Mouse (Mus musculus) intestine, embryonic 15.5 days (tissue): ENCODE data around the gene Mgat4a. TPM values are rescaled to one million over a fixed set of nuclear protein-coding genes. Genes with fewer than 3 reads are reported as not detected.
A peak's percentile ranks its signal among the peaks of the same experiment; 100 is the strongest.

Source experiments
- ATAC-seq: fragments of 200-750 bp; cut with Nextera tagmentation; 2 replicates; pipeline ENCODE4 v1.8.0; 2017; ENCODE audit warnings: moderate TSS enrichment, moderate library complexity
- H3K27ac ChIP-seq: fragments of 300-500 bp; sonication (generic); 2 replicates; pipeline ENCODE4 v1.5.1; 2015; ENCODE audit warnings: mild to moderate bottlenecking, inconsistent platforms
- H3K27me3 ChIP-seq: fragments of 300-500 bp; sonication (generic); replicated peaks from 2 replicates; pipeline ENCODE4 v1.6.1; 2015; ENCODE audit warnings: inconsistent platforms
- H3K36me3 ChIP-seq: fragments of 300-500 bp; sonication (generic); 2 replicates; pipeline ENCODE4 v1.6.1; 2015; ENCODE audit warnings: inconsistent platforms
- H3K4me1 ChIP-seq: fragments of 300-500 bp; sonication (generic); replicated peaks from 2 replicates; pipeline ENCODE4 v1.6.1; 2015; ENCODE audit warnings: inconsistent platforms
- H3K4me2 ChIP-seq: fragments of 300-500 bp; sonication (generic); replicated peaks from 2 replicates; pipeline ENCODE4 v1.6.1; 2015; ENCODE audit warnings: mild to moderate bottlenecking, inconsistent platforms
- H3K4me3 ChIP-seq: fragments of 300-500 bp; sonication (generic); replicated peaks from 2 replicates; pipeline ENCODE4 v1.5.1; 2015; ENCODE audit warnings: inconsistent platforms
- H3K9ac ChIP-seq: fragments of 300-500 bp; sonication (generic); 2 replicates; pipeline ENCODE4 v1.6.1; 2015; ENCODE audit warnings: inconsistent platforms
- H3K9me3 ChIP-seq: fragments of 300-500 bp; sonication (generic); 2 replicates; pipeline ENCODE4 v1.6.1; 2016; ENCODE audit warnings: inconsistent platforms
- WGBS: fragments of 180-500 bp; shearing (Covaris S2); methylation state at CpG from one replicate; pipeline ENCODE4 v1.1.7; 2015; 5-methylcytosine and 5-hydroxymethylcytosine counted together
- polyA plus RNA-seq: library from polyadenylated mRNA; unstranded; fragments of >200 nt; fragmentation: Nextera tagmentation; extraction: Ambion mirVana; gene quantifications from 2 replicates; pipeline ENCODE4 v1.2.1, GENCODE M21; 2015

Mgat4a gene
- polyA plus RNA-seq, 1 experiment from 2014 or later: 46.3 TPM

GRCm38 (mm10) chr1:37436419-37436818, 104.4 kb downstream of the Mgat4a start:
- no peak overlapping the region for H3K4me3 ChIP-seq
- H3K36me3 ChIP-seq: peaks cover 26% of the 10 kb centered on the region
- H3K9ac ChIP-seq: no peak overlapping the region
- no peaks in the 10 kb centered on the region for H3K27me3 ChIP-seq
- 0 out of 2 replicates have a peak, but pooled peaks have one; percentile 24 for ATAC-seq
- H3K27ac ChIP-seq: no peak overlapping the region
- no peaks in the 10 kb centered on the region for H3K4me1 ChIP-seq
- no peak overlapping the region for H3K4me2 ChIP-seq
- no peaks in the 10 kb centered on the region for H3K9me3 ChIP-seq
- 89% methylated on average over 3 of the region's 3 CpGs for WGBS

- Histone ChIP-seq H3K36me3 (peaks cover 20% of the 10 kb centered on the region), H3K4me2 (peak overlapping the region; percentile 85), H3K27me3 (no peaks in the 10 kb centered on the region), H3K9ac (peak overlapping the region; percentile 95), H3K4me1 (peaks cover 12% of the 10 kb centered on the region), H3K4me3 (peak overlapping the region; percentile 99), H3K27ac (peak overlapping the region; percentile 85), H3K9me3 (no peaks in the 10 kb centered on the region)
- 1% methylated on average over 40 of the region's 40 CpGs for WGBS
- ATAC-seq: peak; percentile 75
Observed at GRCm38 (mm10) chr1:37430297-37430840, 110.4 kb downstream of the Mgat4a start.

- H3K27ac ChIP-seq: peak within 1 kb of the TSS; percentile 85
- ATAC-seq: peak; percentile 99
- H3K4me2 ChIP-seq: peak within 1 kb of the TSS; percentile 85
- no peaks in the 10 kb centered on the region for H3K9me3 ChIP-seq
- H3K27me3 ChIP-seq: no peaks in the 10 kb centered on the region
- peak within 1 kb of the TSS; percentile 95 for H3K9ac ChIP-seq
- H3K36me3 ChIP-seq: peaks cover 20% of the 10 kb centered on the region
- H3K4me1 ChIP-seq: peaks cover 12% of the 10 kb centered on the region
- H3K4me3 ChIP-seq: peak within 1 kb of the TSS; percentile 99
- 2% methylated on average over 57 of the region's 57 CpGs for WGBS
Observed at GRCm38 (mm10) chr1:37429366-37430296, 111.2 kb downstream of the Mgat4a start, which contains the start of the genes Coa5 and Unc50. Coa5 (minus strand) TSS chr1:37430103. Unc50 (plus strand) TSS chr1:37430139.

- H3K4me1 ChIP-seq: peaks cover 12% of the 10 kb centered on the region
- no peaks in the 10 kb centered on the region for H3K9me3 ChIP-seq
- 0 out of 2 replicates have a peak overlapping the region, but pooled peaks have one; percentile 54 for H3K27ac ChIP-seq
- no peak overlapping the region; the same call in 1 of the 2 replicates for H3K9ac ChIP-seq
- peak overlapping the region; percentile 99 for H3K4me3 ChIP-seq
- WGBS: 59% methylated on average over 2 of the region's 2 CpGs
- ATAC-seq: no peak
- peaks cover 22% of the 10 kb centered on the region for H3K36me3 ChIP-seq
- no peaks in the 10 kb centered on the region for H3K27me3 ChIP-seq
- peak overlapping the region; percentile 85 for H3K4me2 ChIP-seq
Observed at GRCm38 (mm10) chr1:37428911-37429310, 111.9 kb downstream of the Mgat4a start.

GRCm38 (mm10) chr1:37427144-37427875, 113.5 kb downstream of the Mgat4a start:
- peaks cover 12% of the 10 kb centered on the region for H3K4me1 ChIP-seq
- H3K4me3 ChIP-seq: no peak overlapping the region
- 92% methylated on average over 8 of the region's 8 CpGs for whole genome bisulfite sequencing
- H3K27me3 ChIP-seq: no peaks in the 10 kb centered on the region
- H3K27ac ChIP-seq: no peak overlapping the region
- H3K4me2 ChIP-seq: no peak overlapping the region
- no peaks in the 10 kb centered on the region for H3K9me3 ChIP-seq
- peaks cover 12% of the 10 kb centered on the region for H3K36me3 ChIP-seq
- no peak for ATAC-seq
- no peak overlapping the region for H3K9ac ChIP-seq

- H3K27me3 ChIP-seq: no peaks in the 10 kb centered on the region
- no peak overlapping the region for H3K9ac ChIP-seq
- ATAC-seq: no peak
- no peaks in the 10 kb centered on the region for H3K9me3 ChIP-seq
- H3K4me3 ChIP-seq: no peak overlapping the region
- no peak overlapping the region for H3K27ac ChIP-seq
- no peaks in the 10 kb centered on the region for H3K4me1 ChIP-seq
- no peak overlapping the region for H3K4me2 ChIP-seq
- peaks cover 14% of the 10 kb centered on the region for H3K36me3 ChIP-seq
- 86% methylated on average over 1 of the region's 1 CpGs for WGBS
Observed at GRCm38 (mm10) chr1:37419420-37419819, 121.4 kb downstream of the Mgat4a start.

GRCm38 (mm10) chr1:37415394-37415793, 125.4 kb downstream of the Mgat4a start:
- ATAC-seq: 0 out of 2 replicates have a peak, but pooled peaks have one; percentile 43
- Histone ChIP-seq H3K36me3 (peaks cover 8% of the 10 kb centered on the region), H3K4me1 (no peaks in the 10 kb centered on the region), H3K27ac (no peak overlapping the region), H3K9me3 (no peaks in the 10 kb centered on the region), H3K9ac (no peak overlapping the region), H3K4me3 (no peak overlapping the region), H3K4me2 (no peak overlapping the region), H3K27me3 (no peaks in the 10 kb centered on the region)
- 77% methylated on average over 1 of the region's 1 CpGs for WGBS

GRCm38 (mm10) chr1:37409647-37410046, 131.2 kb downstream of the Mgat4a start:
- Histone ChIP-seq H3K4me3 (no peak overlapping the region), H3K4me1 (no peaks in the 10 kb centered on the region), H3K36me3 (no peaks in the 10 kb centered on the region), H3K9me3 (no peaks in the 10 kb centered on the region), H3K27ac (no peak overlapping the region), H3K27me3 (no peaks in the 10 kb centered on the region), H3K4me2 (no peak overlapping the region), H3K9ac (no peak overlapping the region)
- ATAC-seq: no peak

GRCm38 (mm10) chr1:37408678-37409077, 132.1 kb downstream of the Mgat4a start:
- H3K27me3 ChIP-seq: no peaks in the 10 kb centered on the region
- no peaks in the 10 kb centered on the region for H3K36me3 ChIP-seq
- no peaks in the 10 kb centered on the region for H3K9me3 ChIP-seq
- no peak overlapping the region for H3K9ac ChIP-seq
- H3K4me2 ChIP-seq: no peak overlapping the region
- no peak overlapping the region for H3K4me3 ChIP-seq
- H3K27ac ChIP-seq: no peak overlapping the region
- 72% methylated on average over 3 of the region's 3 CpGs for WGBS
- ATAC-seq: no peak
- no peaks in the 10 kb centered on the region for H3K4me1 ChIP-seq

- no peak overlapping the region for H3K9ac ChIP-seq
- H3K27me3 ChIP-seq: no peaks in the 10 kb centered on the region
- no peak for ATAC-seq
- H3K27ac ChIP-seq: no peak overlapping the region
- H3K4me1 ChIP-seq: no peaks in the 10 kb centered on the region
- H3K9me3 ChIP-seq: no peaks in the 10 kb centered on the region
- no peak overlapping the region for H3K4me2 ChIP-seq
- no peak overlapping the region for H3K4me3 ChIP-seq
- H3K36me3 ChIP-seq: no peaks in the 10 kb centered on the region
- WGBS: 87% methylated on average over 8 of the region's 8 CpGs
Observed at GRCm38 (mm10) chr1:37408059-37408458, 132.8 kb downstream of the Mgat4a start.

- H3K27me3 ChIP-seq: no peaks in the 10 kb centered on the region
- no peak overlapping the region for H3K4me2 ChIP-seq
- no peak overlapping the region for H3K27ac ChIP-seq
- H3K4me1 ChIP-seq: no peaks in the 10 kb centered on the region
- ATAC-seq: no peak
- WGBS: 81% methylated on average over 8 of the region's 8 CpGs
- H3K4me3 ChIP-seq: no peak overlapping the region
- H3K9ac ChIP-seq: no peak overlapping the region
- no peaks in the 10 kb centered on the region for H3K9me3 ChIP-seq
- H3K36me3 ChIP-seq: no peaks in the 10 kb centered on the region
Observed at GRCm38 (mm10) chr1:37407228-37407627, 133.6 kb downstream of the Mgat4a start.

- ATAC-seq: no peak
Observed at GRCm38 (mm10) chr1:37405137-37405536, 135.7 kb downstream of the Mgat4a start.

More at GRCm38 (mm10) chr1:37405137-37405536, 135.7 kb downstream of the Mgat4a start:
- no peak overlapping the region for H3K9ac ChIP-seq
- no peaks in the 10 kb centered on the region for H3K27me3 ChIP-seq
- H3K36me3 ChIP-seq: no peaks in the 10 kb centered on the region
- no peak overlapping the region for H3K27ac ChIP-seq
- no peaks in the 10 kb centered on the region for H3K4me1 ChIP-seq
- H3K9me3 ChIP-seq: no peaks in the 10 kb centered on the region
- WGBS: 85% methylated on average over 2 of the region's 2 CpGs
- no peak overlapping the region for H3K4me3 ChIP-seq
- no peak overlapping the region for H3K4me2 ChIP-seq
